Mouse (Mus musculus) limb, embryonic 12.5 days (tissue): ENCODE measurements around the gene Rimkla. TPM values are rescaled to one million over a fixed set of nuclear protein-coding genes. Genes with fewer than 3 reads are reported as not detected.

ENCODE experiments used
- ATAC-seq: fragments of 200-750 bp; cut with Nextera tagmentation; 2 replicates; pipeline ENCODE4 v1.8.0; 2017; ENCODE audit warnings: low read depth, moderate TSS enrichment; ENCODE audit not compliant: insufficient number of reproducible peaks, insufficient read depth, low FRiP score, low TSS enrichment
- H3K27ac ChIP-seq: fragments of 300-500 bp; sonication (generic); 2 replicates; pipeline ENCODE4 v1.5.1; 2016; ENCODE audit warnings: mild to moderate bottlenecking, moderate library complexity
- H3K27me3 ChIP-seq: fragments of 300-500 bp; sonication (generic); 2 replicates; pipeline ENCODE4 v1.6.1; 2016; ENCODE audit warnings: mild to moderate bottlenecking, moderate library complexity
- H3K36me3 ChIP-seq: fragments of 300-500 bp; sonication (generic); 2 replicates; pipeline ENCODE4 v1.6.1; 2016; ENCODE audit warnings: mild to moderate bottlenecking, moderate library complexity
- H3K4me1 ChIP-seq: fragments of 300-500 bp; sonication (generic); replicated peaks from 2 replicates; pipeline ENCODE4 v1.6.1; 2016
- H3K4me2 ChIP-seq: fragments of 300-500 bp; sonication (generic); 2 replicates; pipeline ENCODE4 v1.6.1; 2016; ENCODE audit warnings: mild to moderate bottlenecking, moderate library complexity
- H3K4me3 ChIP-seq: fragments of 300-500 bp; sonication (generic); replicated peaks from 2 replicates; pipeline ENCODE4 v1.5.1; 2016; ENCODE audit warnings: mild to moderate bottlenecking
- H3K9ac ChIP-seq: fragments of 300-500 bp; sonication (generic); replicated peaks from 2 replicates; pipeline ENCODE4 v1.6.1; 2016; ENCODE audit warnings: mild to moderate bottlenecking, moderate library complexity
- H3K9me3 ChIP-seq: fragments of 300-500 bp; sonication (generic); 2 replicates; pipeline ENCODE4 v1.6.1; 2016; ENCODE audit warnings: mild to moderate bottlenecking, moderate library complexity
- WGBS: fragments of 180-500 bp; shearing (Covaris S2); methylation state at CpG from one replicate; pipeline ENCODE4 v1.1.7; 2016; 5-methylcytosine and 5-hydroxymethylcytosine counted together
- polyA plus RNA-seq: library from polyadenylated mRNA; unstranded; fragments of >200 nt; fragmentation: Nextera tagmentation; extraction: Ambion mirVana; gene quantifications from 2 replicates; pipeline ENCODE4 v1.2.1, GENCODE M21; 2016

Gene Rimkla
- polyA plus RNA-seq, 1 experiment from 2014 or later: 1.0 TPM

- Histone ChIP-seq H3K4me3 (no peak overlapping the region), H3K4me1 (peaks cover 16% of the 10 kb centered on the region), H3K9me3 (no peaks in the 10 kb centered on the region), H3K36me3 (peaks cover 14% of the 10 kb centered on the region), H3K27ac (no peak overlapping the region), H3K4me2 (no peak overlapping the region), H3K9ac (no peak overlapping the region), H3K27me3 (no peaks in the 10 kb centered on the region)
- 94% methylated on average over 3 of the region's 3 CpGs for WGBS
- ATAC-seq: no peak
Measured at GRCm38 (mm10) chr4:119417894-119418293, 74.5 kb downstream of the Rimkla start.

DNA sequence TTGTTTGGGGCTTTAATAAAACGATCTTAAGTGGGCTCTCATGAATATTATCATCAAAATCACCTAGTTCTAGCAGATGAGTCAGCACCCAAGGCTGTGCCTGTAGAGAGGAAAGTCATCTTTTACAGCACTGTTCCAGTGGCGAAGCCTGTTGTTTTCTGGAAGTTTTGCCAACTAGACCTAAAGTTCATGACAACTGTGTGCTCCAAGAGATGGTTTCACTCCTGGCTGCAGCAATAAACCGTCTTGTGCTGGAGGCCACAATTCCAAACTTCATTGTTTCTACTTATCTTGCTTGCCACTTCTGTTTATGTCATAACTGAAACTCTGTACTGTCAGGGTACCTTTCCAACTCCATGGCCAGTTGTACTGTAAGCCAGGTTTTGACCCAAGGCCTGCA, 75.2 kb downstream of the Rimkla start:
- no peak overlapping the region for H3K27ac ChIP-seq

More for the DNA sequence above, 75.2 kb downstream of the Rimkla start:
- ATAC-seq: no peak
- H3K4me1 ChIP-seq: peaks cover 15% of the 10 kb centered on the region
- H3K9me3 ChIP-seq: no peaks in the 10 kb centered on the region
- no peak overlapping the region for H3K9ac ChIP-seq
- H3K36me3 ChIP-seq: peaks cover 14% of the 10 kb centered on the region
- H3K4me2 ChIP-seq: no peak overlapping the region
- WGBS: 79% methylated on average over 3 of the region's 3 CpGs
- no peaks in the 10 kb centered on the region for H3K27me3 ChIP-seq
- H3K4me3 ChIP-seq: no peak overlapping the region

Other genes starting within 250 kb of the Rimkla start
- gene Cldn19, start 237.2 kb downstream of the Rimkla start, polyA plus RNA-seq: 0.08 and 0.14 TPM in 2 replicates
- 1,031 and 1,057 TPM in 2 replicates for gene Ybx1, start 198.0 kb downstream of the Rimkla start, polyA plus RNA-seq
- 127 and 133 TPM in 2 replicates for gene Ppih, start 172.1 kb downstream of the Rimkla start, polyA plus RNA-seq
- 7.4 and 8.0 TPM in 2 replicates for gene Ccdc30, start 77.1 kb downstream of the Rimkla start, polyA plus RNA-seq
- gene Ppcs, start 70.2 kb downstream of the Rimkla start, polyA plus RNA-seq: 34.2 and 36.3 TPM in 2 replicates
- 0.33 and 0.45 TPM in 2 replicates for gene Zmynd12, start 69.8 kb downstream of the Rimkla start, polyA plus RNA-seq
- 27.9 and 29.2 TPM in 2 replicates for gene Foxj3, start 44.4 kb upstream of the Rimkla start, polyA plus RNA-seq
- 5.1 and 5.4 TPM in 2 replicates for gene Frg2f1, start 46.9 kb upstream of the Rimkla start, polyA plus RNA-seq
- gene Guca2a, start 145.1 kb upstream of the Rimkla start, polyA plus RNA-seq: not detected in 2 replicates
- not detected in 2 replicates for gene Guca2b, start 166.3 kb upstream of the Rimkla start, polyA plus RNA-seq
- 0.84 and 0.86 TPM in 2 replicates for gene Hivep3, start 241.2 kb upstream of the Rimkla start, polyA plus RNA-seq